Mouse (Mus musculus) liver, embryonic 14.5 days (tissue): Measurements from ENCODE around the gene Plbd1.

Experiments
- CTCF ChIP-seq: IDR thresholded peaks from 2 replicates; pipeline ENCODE4 v1.5.1; 2016; ENCODE audit warnings: antibody characterized with exemption, low read depth, control low read depth
- EP300 ChIP-seq: IDR thresholded peaks from 2 replicates; pipeline ENCODE4 v1.6.1; 2016; ENCODE audit warnings: antibody characterized with exemption, low read depth

DNA sequence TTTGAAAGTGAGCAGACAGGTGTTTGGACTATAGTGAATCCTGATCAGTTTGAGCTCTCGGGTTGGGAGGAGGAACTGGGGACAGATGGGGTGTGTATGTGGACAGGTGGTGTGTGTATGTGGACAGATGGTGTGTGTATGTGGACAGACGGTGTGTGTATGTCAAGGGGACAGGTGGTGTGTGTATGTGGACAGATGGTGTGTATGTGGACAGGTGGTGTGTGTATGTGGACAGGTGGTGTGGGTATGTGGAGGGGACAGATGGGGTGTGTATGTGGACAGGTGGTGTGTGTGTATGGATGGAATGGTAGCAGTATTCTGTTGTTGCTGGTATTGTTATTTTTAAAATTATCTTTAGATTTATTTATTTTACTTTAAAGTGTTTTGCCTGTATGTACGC, 40.1 kb upstream of the Plbd1 start:
- no peak for TF ChIP-seq CTCF
- no peak for TF ChIP-seq EP300
